Mouse (Mus musculus): ENCODE results near the gene Efna5.

Gene Efna5

DNA sequence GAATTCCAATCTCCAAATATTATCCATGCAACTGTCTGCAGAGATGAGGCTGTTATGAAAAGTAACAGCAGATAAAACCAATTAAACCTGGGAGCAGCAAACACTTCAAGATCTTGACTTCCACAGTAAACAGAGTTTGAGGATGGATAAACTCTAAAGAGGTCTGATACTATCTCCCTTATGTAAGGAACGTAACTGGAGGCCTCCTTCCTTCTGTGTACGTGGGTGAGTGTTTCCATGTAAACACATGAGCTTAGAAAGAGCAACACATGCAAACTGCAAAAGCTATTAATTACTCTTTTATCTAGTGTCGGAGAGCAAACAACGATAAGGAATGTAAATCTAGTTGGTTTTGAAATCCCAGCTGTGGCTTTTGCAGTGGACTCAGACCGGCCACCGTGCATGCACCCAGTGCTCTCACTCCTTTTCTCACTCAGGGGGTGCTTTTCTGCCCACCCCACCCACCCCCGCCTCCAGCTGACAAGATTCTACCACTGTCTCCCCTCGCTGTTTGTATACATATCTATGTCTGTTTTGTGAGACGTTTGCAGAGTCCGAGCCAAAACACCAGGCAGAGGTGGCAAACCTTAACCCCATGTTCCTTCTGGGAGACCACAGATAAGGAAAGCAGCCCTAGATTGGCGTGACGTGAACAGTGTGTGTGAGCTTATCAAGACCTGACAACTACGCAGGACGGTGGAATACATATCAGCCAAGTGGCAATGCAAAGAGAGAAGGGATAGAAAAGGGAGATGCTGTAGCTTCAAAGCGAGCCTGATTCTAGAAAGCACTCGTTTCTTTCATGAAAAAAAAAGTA lies 132.1 kb downstream of the Efna5 start:
- DNase-seq (ENCODE audit: low read depth, low spot score) = no peak

DNA sequence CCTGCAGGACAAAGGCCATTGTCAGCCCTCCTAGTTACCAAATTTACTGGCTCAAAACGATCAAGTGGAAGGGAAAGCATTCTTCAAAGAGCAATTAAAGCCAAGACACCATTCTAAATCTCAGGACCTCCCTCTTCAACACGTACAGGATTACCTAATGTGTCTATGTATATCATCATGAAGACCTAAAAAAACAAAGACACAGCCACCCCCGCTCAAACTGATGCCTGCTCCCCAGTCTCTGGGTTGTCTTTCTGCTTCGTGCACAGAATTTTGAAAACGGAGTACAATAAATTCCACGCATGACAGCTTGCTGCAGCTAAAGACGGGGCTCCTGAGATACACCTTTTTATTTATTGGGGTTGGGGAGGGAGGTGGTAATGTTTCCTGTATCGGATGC lies 133.7 kb downstream of the Efna5 start:
- DNase-seq (ENCODE audit: low read depth, low spot score) = no peak

DNA sequence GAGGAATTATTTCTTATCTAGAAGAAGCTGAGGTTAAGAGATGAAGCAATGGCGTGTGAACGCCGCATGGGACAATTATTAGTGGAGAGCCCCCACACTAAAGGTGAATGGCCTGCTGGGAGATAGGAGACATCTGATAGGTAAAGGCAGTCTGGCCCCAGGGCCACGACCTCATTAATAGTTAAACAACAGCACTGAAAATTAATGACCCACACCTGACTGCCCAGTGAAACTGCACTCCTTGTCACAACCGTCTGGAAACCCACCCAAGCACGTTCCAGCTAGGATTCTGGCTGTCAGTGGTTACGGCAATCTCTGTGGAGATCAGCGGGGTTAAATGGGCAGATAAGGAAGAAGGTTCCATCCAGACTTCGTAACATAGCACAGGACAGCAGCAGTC lies 134.3 kb downstream of the Efna5 start:
- no peak for DNase-seq (ENCODE audit: low read depth, low spot score)

DNA sequence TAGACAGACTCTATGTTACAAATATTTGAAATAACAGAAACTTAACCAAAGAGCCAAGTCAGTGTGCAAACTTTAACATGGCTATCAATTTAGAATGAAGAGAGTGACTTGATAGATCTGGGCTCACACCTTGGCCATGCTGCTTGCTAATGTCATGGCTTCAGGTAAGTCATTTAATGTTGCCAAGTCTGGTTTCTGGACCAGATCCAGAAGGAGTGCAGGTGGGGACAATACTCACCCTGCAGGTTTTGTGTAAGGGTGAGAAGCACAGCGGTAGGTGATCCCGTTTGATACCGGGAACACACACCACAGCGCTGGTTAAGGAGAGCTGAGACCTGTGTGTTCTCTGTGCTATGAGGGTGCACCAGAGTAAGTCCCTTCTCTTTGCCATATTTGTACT lies 135.8 kb downstream of the Efna5 start:
- no peak for DNase-seq (ENCODE audit: low read depth, low spot score)

DNA sequence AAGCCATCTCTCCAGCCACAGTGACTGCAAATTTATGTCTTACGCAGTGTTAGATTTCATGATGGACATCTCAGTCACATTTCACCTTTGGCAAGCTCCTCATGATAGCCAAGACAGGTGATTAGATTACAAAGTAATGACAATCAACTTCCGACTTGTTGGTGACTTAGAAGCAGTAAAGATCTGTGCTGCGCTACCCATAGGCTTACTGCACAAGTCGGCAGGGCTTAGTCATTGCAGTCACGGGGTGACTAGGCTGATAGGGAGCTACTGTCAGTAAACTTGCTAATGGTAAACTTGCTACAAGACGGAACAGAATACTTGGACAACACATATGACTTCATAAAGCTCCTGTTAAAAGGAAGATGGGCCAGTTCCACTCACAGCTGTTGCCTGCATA lies 136.9 kb downstream of the Efna5 start:
- no peak for DNase-seq (ENCODE audit: low read depth, low spot score)

DNA sequence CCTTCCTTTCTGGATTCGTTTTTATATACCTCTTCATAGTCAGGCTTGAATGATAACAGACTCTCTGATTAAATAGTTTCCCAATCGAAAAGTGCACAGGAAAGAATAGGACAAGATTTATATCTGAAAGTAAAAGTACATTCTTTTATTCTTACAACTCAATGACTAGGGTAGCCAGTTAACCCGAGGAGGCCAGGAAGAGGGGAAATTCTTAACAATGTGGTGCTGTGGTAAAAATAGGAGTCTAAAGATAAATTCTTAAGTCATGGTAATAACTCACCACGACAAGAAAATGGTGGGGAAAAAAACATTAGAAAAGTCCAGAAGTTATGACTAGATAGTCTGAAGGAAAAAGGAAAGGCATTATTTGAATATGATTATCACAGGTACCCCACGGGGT lies 139.4 kb downstream of the Efna5 start:
- no peak for DNase-seq (ENCODE audit: low read depth, low spot score)

DNA sequence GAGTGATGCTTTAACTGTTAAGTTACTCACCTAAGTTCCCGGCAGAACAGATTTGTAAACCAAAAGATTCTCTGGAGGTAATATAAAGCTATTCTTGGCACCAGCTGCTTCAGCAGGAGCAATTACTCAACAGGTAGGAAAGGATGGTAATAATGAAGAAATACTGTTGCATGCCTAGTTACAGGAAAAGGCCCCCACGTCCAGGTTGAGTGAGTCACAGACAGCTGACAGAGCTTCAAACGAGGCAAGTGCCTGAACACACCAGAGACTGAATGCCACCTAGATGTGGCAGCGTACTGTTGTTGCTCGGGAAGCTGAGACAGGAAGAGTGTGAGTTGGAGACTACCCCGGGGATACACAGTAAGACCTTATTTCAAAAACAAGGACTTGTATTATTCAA lies 140.1 kb downstream of the Efna5 start:
- no peak for DNase-seq (ENCODE audit: low read depth, low spot score)

DNA sequence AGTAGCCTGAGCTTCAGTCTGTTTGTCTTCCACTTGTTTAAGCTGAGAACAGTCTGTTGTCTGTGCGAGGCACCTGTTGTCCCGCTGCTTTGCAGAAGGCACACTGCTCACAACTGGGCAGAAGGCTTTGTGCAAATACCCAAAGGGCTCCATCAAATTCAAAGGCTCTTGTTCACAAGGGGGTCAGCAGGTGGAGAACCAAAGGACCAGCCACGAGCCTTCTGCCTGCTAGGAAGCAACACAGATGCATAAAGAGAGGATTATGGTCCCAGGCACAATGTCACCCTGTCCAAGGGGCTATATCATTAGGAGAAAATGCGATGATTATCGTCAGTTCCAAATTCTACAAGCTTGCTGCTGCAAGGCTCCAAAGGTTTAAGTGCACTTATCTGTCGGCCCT lies 141.1 kb downstream of the Efna5 start:
- DNase-seq (ENCODE audit: low read depth, low spot score) = no peak

DNA sequence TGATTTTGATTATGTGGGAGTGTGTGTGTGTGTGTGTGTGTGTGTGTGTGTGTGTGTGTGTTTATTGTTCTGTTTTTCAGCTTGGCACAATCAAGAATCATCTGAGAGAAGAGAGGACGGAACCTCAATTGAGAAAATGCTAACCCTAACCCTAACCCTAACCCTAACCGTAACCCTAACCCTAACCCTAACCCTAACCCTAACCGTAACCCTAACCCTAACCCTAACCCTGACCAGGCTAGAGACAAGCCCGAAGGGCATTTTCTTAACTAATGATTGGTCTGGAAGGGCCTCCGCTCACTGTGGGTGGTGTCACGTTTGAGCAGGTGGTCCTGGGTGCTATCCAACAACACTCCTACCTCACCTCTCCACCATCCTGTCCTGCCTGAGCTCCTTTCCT lies 143.7 kb downstream of the Efna5 start:
- DNase-seq (ENCODE audit: low read depth, low spot score) = no peak

DNA sequence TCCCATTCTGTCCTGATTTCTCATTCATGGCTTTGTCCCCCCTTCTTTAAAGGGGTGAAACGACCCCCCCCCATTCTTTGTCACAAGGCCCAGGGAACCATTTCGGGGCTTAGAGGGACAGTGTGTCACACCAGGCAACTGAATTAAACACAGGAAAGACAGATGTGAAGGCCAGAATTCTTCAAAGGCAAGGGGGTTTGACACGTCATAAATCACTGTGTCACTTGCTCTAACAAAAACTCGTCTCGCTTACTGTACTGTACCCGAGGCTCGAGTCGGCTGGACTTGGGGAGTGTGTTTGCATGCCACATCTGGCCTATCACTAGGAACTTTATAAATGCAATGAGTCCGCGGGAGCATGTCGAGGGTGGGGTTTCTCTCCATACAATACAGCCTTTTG lies 145.2 kb downstream of the Efna5 start:
- no peak for DNase-seq (ENCODE audit: low read depth, low spot score)

DNA sequence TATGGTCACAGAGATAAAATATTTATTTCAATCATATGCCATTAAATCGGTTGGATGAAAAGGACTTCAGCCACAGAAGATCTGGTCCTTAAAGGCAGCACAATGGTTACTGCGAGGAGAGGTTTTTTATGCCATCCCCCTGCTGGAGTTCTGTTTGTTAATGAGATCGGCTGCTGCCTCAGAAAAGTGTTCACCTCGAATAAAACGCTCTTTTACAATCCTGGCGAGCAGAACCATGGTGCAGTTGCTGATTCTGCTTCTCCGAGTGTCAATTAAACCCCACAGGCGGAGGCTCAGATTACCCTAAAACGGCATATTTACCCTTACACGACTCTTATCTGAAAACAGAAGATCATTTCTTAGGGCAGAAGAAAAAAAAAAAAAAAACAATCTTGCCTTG lies 146.2 kb downstream of the Efna5 start:
- DNase-seq (ENCODE audit: low read depth, low spot score) = no peak

DNA sequence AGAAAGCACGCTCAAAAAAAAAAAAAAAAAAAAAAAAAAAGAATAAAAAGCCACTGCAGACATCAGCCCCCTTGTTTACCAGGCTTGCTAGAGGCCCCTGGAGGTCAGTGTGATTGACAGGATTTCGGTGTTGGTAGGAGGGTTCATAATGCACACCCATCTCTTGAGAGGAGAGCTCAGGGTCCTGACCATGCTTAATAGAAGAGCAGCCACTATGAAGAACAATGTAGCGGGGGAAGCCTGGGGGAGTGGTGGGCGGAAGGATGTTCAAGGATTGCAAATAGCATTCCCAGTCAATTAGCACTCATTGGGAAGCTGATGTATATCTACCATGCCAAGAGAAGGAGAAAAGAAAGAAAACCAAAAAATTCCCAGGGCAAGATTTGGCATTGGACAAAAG lies 147.1 kb downstream of the Efna5 start:
- DNase-seq (ENCODE audit: low read depth, low spot score) = no peak

DNA sequence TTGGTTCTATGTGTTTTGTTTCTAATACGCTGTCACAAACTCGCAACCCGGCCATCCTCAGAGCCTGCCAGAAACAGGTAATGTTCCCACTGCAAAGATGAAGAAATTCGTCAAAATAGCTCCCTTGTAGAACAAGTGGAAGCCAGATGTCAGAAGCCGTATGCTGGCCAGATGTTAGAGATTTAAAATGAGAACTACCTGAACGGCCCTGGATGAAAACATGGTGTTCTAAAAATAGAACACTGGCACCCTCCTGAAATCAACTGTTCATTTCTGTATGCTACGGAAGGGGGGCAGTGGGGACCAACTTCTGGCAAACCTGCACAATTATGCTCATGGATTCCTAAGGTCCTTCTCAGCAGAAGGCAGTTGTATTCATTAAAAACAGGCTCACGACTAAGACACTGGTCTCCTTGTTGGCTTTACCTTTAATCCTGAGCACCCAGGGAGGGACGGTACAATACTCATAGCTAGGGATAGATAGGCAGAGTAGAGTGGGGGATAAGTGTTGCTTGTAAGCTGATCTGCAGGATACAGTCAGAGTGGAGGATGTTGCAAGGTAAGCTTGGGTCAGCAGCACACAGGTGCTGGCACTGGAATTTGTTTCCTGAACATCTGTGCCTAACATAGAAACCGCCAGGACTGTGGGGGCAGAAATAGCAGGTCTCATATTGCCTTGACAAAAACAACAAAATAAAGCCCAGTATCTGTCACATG lies 151.2 kb downstream of the Efna5 start:
- no peak for DNase-seq (ENCODE audit: low read depth, low spot score)

DNA sequence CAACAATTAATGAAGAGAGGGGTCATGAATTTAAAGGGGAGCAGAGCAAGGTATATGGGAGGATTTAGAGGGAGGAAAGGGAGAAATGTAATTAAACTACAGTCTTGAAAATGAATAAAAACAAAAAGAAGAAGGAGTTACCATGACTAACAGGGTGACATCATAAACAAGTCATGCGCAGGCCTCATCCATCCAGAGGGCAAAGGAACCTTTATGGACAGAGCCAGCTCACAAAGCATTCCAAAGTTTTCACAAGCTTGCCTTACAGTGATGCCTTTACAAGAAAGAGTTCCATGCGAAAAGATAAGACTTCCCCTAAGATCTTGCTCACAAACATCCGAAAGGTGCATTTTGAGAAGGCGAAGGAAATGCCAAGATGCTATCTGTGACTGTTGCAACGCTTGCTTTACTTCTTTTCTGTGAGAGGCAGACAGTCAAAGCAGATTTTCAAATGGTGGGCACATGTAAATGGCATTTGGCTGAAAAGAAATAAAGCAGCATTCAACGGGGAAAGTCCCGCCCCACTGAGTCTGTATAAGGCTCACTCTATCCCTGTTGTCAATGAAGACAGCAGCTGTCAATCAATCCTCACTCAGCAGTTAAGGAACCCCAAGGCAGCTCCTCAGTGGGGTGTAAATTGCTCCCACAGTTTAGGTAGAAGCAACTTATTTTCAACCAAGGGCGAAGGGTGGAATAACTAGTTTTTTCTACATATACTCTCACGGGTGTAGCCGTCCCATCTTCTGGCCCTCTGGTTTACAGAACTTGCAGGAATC lies 152.8 kb downstream of the Efna5 start:
- no peak for DNase-seq (ENCODE audit: low read depth, low spot score)

DNA sequence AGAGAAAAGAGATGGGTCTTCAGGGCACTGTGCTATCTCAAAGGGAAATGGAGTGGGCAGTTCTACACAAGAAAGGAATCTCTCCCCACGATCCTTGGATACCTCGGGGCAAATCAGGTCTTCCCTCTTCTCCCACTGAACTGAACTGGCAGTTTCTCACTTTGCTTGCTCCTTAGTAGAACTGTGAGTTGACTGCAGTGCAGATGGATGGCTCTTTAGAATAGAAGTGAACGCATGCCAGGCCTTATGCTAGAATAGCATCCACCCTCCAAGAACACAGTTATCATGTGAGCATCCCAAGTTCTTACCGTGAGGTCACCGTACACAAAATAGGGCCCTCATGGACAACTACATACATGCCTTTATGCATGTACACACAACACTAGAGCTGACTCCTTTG lies 155.0 kb downstream of the Efna5 start:
- no peak for DNase-seq (ENCODE audit: low read depth, low spot score)

DNA sequence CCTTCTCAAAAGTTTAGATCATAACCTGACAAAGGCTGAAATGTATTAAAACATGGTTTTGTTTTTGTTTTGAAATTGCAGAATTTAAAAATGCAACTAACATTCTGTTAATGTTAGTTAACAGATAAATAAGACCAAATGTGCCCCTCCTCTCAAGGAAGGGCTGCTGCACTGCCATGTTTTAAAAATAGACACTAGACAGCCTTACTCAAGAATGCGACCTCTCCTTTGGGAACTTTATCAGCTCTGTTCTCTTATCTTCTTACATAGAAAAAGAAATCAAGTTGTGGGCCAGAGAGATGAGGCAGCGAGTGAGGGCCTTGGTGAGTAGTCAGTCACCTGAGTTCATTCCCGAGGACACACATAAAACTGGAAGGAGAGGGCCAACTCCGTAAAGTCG lies 158.2 kb downstream of the Efna5 start:
- DNase-seq (ENCODE audit: low read depth, low spot score) = no peak

DNA sequence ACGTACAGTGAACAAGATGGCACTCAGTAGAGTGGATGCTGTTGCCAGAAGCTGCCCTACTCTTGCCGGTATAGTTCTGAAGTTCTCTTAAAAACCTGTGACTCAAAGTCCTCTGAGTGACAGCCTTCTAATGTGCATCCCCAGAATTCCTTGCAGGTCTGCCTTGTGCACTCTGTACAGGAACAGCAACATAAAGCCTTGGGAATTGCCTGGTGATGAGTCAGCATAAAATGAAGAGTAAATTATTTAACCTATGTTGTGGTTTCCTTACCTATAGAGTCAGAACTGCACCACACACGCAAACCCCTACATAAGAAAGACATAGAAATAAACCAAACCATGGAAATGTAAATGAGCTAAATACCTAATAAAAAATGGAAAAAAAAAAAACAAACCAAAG lies 159.5 kb downstream of the Efna5 start:
- no peak for DNase-seq (ENCODE audit: low read depth, low spot score)

DNA sequence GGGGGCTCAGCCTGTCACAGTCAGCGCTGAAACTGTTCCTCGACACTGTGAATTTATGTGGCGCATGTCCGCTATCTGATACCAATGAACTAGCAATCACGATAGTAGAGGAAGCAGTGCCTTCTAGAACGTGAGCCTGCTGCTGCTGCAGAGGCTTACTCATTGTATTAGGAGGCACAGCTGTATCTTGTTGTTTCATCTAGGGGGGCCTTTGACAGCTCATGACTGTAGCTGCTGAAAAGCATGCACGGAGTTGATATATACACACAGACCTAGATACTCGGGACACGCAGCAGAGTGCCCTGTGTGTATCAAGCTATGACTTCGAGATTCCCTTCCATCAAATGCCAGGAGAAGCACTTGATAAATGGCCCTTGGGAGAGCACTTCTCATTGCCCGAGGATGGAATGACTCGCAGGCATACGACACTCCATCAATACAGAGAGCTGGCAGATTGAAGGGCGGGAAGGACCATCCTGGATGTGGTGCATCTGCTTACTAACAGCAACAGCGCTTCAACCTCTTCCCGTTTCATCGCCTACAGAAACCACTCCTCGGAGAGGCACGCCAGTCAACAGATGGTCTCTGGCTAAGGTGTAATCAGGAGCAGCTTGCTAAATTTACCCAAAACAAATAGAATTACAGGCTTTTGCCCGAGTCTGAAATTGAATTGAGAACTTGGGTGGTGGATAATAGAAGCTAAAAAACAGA lies 160.2 kb downstream of the Efna5 start:
- DNase-seq (ENCODE audit: low read depth, low spot score) = no peak

DNA sequence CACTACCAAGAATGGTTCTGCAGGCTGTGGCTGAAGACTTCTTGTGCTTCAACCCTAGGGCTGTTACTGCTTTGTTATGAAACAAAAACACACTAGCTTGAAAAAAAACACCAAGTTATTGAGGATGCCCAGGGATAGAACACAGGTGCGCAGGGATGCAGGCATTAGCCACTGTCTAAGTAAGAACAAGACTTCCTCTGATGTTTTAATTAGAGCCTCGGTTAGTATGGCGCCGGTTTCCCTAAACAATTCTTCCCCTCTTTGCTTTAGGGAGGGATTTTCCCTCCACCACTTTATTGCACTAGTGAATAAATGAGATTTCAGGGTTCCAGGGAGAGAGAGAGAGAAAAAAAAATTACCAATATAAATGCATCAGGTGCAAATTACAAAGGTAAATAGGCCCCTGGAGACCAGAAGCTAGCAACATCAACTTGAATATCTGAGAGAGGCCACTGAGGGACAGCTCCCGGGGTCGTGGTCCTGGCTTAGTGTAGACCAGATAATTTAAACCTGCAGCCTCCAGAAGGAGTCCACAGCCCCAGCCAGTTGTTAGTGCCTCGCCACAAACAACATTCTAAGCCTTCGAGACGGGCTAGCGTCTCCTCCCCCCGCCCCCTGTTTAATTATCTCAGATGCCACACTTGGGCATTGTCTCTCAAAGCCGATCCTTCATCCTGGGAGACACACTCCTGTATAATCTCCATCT lies 163.5 kb downstream of the Efna5 start:
- no peak for DNase-seq (ENCODE audit: low read depth, low spot score)

DNA sequence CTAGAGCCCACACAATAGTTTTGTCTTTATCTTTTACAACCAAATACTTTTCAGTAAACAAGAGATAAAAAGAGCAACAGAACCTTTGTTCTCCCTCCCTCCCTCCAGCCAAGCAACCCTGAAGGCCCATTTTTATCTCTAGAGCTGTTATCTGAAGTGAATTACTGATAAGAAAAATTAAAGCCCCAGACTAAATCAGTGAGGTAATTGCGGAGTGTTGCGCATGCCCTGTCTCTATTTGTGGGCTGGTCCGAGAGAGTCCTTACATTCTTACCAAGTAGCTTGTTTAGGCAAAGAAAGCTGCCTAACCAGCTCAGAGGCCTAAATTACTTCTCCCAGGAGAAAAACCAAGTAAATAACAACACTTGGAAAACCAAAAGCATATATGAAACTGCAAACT lies 167.7 kb downstream of the Efna5 start:
- DNase-seq (ENCODE audit: low read depth, low spot score) = no peak

DNA sequence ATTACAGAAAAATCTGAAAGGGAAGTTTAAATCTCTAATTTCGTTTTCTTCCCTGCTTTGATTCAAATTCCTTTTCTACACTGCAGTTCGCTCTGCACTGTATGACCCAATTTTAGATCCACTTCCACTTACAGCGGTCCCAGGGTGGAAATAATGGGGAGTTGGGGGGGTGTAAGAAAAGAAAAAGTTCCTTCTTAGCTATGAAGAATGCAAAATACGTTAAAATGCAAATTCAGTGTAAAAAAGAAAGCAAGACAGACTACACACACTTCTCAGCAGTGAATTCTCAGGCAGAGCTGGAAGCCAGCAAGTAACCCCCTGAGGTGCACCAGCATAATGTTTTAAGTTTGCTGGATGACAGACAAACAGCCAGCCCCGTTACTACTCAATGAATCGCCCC lies 174.7 kb downstream of the Efna5 start:
- no peak for DNase-seq (ENCODE audit: low read depth, low spot score)

Data from CD4-positive, CD25-positive, alpha-beta regulatory T cell, adult 2 months (primary cell).